Mouse (Mus musculus): ENCODE results near the gene Cldn4. TPM values are rescaled to one million over a fixed set of nuclear protein-coding genes. Genes with fewer than 3 reads are reported as not detected.
"Not testable (repeated sequence)": the region's sequence is repeated elsewhere in the genome, so short reads cannot be mapped to it uniquely, and the experiment has no call there.

The Cldn4 gene
- total RNA-seq, 2 experiments from 2014 or later, result 0.62 TPM; not detected in 1

DNA sequence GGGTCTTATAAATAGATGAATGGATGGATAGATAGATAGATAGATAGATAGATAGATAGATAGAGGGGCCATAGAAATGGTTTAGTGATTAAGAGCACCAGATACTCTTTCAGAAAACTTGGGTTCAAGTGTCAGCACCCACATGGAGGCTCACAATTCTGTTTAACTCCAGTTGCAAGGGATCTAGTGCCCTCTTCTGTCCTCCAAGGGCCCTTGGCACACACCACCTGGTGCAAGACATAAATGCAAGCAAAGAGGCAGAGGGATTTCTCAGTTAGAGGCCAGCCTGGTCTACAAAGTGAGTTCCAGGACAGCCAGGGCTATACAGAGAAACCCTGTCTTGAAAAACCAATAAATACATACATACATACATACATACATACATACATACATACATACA, 17.9 kb upstream of the Cldn4 start:
- DNase-seq, result not testable (repeated sequence)

- peak; percentile 40 to 57 for DNase-seq
Measured at GRCm38 (mm10) chr5:134963546-134963945, 16.8 kb upstream of the Cldn4 start.

GRCm38 (mm10) chr5:134961519-134961918, 14.8 kb upstream of the Cldn4 start:
- no peak for DNase-seq

DNA sequence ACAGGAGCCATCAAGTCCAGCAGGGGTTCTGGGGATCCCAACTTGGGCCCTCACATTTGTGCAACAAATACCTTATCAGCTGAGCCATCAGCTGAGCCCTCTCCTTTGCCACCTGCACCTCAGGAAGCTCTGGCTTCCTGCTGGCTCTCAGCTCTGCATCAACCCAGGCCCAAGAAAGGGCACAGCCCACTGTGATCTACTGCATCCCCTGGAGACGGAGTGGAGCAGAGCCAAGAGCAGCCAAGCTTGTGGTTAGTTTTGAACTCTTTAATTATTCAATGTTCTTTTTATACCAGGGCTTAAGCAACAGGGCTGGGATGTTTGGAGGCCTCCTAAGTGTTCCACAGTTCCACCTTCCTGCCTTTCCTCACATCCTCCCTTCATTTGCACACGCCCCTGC, 13.7 kb upstream of the Cldn4 start:
- no peak for DNase-seq

DNA sequence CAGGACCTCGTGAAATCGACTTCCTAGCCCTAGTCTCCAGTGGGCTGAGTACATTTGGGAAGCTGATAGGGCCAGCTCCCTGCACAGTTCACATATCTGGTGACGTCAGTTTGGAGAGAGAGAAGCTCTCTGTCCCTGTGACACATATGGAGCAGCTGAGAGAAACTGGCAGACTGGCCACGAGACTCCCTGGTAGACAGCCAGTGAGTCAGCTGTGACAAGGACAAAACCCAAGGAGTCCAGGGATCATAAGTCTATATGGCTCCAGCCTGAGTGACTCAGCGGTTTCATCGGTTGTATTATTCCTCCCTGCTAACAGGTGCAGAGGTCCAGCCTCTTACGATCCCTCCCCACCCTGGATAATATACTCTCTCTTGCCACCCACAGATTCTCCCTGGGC, 12.4 kb upstream of the Cldn4 start:
- DNase-seq, result peak; percentile 81 to 82

DNA sequence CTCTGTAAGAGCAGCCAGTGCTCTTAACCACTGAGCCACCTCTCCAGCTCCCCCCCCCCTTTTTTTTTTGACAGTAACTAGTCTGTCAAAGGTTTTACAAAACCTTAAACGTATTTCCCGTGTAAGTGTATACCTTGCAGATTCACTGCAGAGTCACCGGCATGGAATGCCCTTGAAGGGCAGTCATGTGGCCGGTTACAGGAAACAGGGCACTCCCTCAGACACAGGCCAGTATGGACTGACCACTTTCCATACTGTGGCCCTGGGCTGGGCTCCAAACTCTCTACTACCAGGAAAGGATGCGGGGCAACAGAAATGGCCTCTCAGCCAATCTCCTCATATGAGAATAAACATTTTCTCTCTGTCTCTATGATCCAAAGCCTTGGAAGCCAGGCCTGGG, 8.8 kb upstream of the Cldn4 start:
- DNase-seq, result no peak

GRCm38 (mm10) chr5:134951053-134951884, 4.5 kb upstream of the Cldn4 start:
- peak; percentile 29 to 62 for DNase-seq

DNA sequence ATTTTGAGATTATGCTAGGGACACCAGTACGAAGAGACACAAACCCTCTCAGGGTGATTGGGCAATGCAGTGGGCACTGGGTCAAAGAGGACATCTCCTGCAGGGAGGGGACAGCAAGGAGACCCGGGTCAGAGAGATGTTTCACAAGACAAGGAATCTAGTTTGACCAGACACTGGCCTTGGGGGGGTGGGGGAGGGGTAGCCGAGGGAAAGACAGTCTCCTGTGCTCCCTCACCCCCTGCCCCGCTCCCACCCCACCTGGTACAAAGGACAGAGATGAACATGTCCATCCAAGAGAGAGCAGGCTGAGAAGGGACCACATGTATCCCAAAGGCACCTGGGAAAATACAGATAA, 1.3 kb upstream of the Cldn4 start:
- DNase-seq, result no peak

- DNase-seq, result no peak
Measured at GRCm38 (mm10) chr5:134947420-134948084, 818 bp upstream of the Cldn4 start.

GRCm38 (mm10) chr5:134946063-134946856, 474 bp downstream of the Cldn4 start:
- no peak for DNase-seq

DNA sequence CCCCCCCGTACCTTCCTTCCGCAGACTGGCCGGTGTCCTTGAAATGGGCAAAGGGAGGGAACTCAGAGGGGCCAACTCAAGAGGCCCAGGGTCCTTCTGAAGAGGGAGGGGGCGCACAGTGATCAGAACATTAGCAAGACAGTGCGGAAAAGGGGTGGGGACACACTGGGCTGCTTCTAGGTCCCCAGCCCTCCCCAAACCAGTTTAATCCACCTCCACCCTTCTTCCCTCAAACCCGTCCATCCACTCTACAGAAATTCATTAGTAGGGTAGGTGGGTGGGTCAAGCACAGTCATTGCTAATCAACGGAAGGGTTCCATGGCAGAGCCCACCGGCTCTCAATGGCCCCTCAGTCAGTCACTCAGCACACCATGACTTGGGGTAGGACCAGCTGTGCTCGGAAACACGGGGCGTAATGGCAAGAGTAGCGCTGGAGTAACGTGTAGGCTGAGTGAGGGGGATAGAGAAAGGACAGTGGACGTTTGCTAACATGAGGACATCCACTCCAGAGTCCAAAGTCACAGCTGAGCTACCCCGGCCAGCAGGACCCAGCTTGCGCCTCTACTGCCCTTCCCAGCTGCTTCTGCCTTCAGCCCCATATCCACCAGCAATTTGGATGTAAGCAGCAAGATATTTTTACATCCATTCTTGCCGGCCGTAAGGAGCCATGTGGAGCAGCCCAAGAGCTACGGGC, 1.3 kb downstream of the Cldn4 start:
- no peak for DNase-seq

DNA sequence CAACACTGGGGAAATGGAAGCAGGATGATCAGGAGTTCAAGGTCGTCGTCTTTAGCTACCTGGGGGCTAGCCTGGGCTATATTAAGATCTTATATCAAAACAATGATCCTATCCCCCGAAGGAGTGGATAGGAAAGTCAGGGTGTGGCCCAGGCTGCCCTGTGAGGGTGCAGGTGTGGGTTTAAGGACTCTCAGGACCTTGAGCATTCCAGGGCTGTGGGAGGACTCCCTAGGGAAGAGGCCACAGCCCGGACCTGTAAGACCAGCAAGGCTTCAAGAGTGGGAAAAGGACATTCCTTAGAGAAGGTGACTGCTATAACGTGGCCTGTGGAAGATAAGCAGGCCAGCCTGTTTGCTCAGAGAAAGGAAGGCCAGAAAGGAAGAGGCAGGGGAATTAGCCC, 2.6 kb downstream of the Cldn4 start:
- DNase-seq, result no peak

DNA sequence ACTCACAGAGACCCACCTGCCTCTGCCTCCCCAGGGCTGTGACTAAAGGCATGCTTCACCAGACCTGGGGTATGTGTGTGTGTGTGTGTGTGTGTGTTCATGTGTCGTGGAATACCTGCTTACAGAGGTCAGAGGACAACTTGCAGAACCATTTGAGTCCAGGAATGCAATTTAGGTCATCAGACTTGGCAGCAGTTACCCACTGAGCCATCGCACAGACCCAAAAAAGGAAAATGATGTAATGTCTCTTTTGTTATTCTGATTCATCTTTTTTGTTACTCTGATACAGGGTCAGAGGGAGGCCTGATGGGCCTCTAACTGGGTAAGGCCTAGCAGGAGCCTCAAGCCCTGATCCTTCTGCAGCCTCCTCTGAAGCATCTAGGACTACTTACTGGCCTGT, 4.0 kb downstream of the Cldn4 start:
- peak; percentile 25 to 34 for DNase-seq

GRCm38 (mm10) chr5:134941472-134942209, 5.1 kb downstream of the Cldn4 start:
- DNase-seq, result no peak

DNA sequence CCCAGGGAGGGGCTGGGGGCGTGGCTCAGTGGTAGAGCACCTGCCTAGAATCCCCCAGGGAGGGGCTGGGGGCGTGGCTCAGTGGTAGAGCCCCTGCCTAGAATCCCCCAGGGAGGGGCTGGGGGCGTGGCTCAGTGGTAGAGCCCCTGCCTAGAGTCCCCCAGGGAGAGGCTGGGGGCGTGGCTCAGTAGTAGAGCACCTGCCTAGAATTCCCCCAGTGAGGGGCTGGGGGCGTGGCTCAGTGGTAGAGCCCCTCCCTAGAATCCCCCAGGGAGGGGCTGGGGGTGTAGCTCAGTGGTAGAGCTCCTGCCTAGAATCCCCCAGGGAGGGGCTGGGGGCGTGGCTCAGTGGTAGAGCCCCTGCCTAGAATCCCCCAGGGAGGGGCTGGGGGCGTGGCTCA, 7.2 kb downstream of the Cldn4 start:
- not testable (repeated sequence) for DNase-seq

- DNase-seq, result no peak
Measured at GRCm38 (mm10) chr5:134939069-134939468, 7.7 kb downstream of the Cldn4 start.

DNA sequence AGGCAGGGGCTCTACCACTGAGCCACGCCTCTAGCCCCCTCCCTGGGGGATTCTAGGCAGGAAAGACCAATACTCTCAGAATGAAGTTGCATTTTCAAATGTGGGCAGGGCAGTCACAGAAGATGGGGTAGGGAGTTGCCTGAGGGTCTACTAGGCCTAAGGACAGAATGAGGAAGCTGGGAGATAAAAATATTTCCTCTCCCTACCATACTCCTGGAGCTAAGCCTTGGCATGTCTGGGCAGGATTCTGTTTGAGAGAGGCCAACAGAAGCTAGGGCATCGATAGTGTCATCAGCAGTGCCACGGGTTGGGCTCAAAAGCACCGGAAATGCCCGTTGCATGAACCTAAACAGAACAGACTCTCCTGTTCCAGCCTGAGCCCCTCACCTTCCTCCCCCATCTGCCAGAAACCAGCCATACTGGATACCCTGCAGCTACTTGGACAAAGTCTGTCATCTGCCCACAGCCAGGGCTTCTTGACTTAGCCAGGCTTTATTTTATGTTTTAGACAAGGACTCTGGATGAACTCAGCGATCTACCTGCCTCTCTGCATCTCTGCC, 10.0 kb downstream of the Cldn4 start:
- no peak for DNase-seq

DNA sequence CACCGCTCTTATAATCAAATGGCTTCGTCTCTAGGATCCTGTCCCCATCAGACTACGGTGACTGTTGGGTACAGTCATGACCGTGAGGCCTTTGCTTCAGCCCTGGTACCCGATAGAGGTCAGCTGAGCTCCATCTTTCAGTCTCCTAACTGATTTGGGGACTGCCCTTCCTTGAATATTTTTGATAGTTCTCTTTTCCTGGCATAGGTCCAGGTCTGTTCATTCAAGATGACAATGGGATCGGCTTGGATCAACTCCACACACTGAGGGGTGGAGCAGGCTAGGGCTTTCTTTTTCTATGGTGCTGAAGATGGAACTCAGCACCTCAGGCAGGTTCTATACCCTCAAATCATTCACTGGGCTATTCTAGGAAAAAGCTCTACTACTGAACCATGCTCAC, 10.7 kb downstream of the Cldn4 start:
- no peak for DNase-seq

GRCm38 (mm10) chr5:134934666-134935065, 12.1 kb downstream of the Cldn4 start:
- DNase-seq, result no peak

DNA sequence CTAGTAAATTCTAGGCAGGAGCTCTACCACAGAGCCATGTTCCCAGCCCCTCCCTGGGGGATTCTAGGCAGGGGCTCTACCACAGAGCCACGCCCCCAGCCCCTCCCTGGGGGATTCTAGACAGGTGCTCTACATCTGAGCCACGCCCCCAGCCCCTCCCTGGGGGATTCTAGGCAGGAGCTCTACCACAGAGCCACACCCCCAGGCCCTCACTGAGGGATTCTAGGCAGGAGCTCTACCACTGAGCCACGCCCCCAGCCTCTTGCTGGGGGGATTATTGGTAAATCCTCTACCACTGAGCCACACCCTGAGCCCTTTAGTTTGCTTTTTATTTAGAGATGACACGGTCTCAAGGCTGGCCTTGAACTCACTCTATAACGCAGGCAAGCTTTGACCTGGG, 13.0 kb downstream of the Cldn4 start:
- DNase-seq, result not testable (repeated sequence)

GRCm38 (mm10) chr5:134933281-134933680, 13.5 kb downstream of the Cldn4 start:
- DNase-seq, result no peak
